Mouse (Mus musculus) naive thymus-derived CD4-positive, alpha-beta T cell, adult 2 months (primary cell): ENCODE data around the gene Sh3pxd2b.

ENCODE experiments used
- DNase-seq: peaks from one replicate; pipeline ENCODE4 v3.0.0-alpha.2; 2011; ENCODE audit warnings: low read depth

Sh3pxd2b gene

GRCm38 (mm10) chr11:32340476-32341473, 6.8 kb upstream of the Sh3pxd2b start:
- DNase-seq = peak; percentile 47

GRCm38 (mm10) chr11:32342770-32343191, 4.8 kb upstream of the Sh3pxd2b start:
- DNase-seq = peak; percentile 62

- DNase-seq = no peak
These were observed 4.3 kb upstream of the Sh3pxd2b start for GRCm38 (mm10) chr11:32343350-32343749.

GRCm38 (mm10) chr11:32345504-32346297, 1.9 kb upstream of the Sh3pxd2b start:
- DNase-seq = no peak

- no peak for DNase-seq
These were observed 385 bp upstream of the Sh3pxd2b start for GRCm38 (mm10) chr11:32347264-32347606.

GRCm38 (mm10) chr11:32348433-32349283, 1.0 kb downstream of the Sh3pxd2b start:
- no peak for DNase-seq

GRCm38 (mm10) chr11:32349284-32349953, 1.8 kb downstream of the Sh3pxd2b start:
- DNase-seq = no peak

GRCm38 (mm10) chr11:32352946-32353345, 5.3 kb downstream of the Sh3pxd2b start:
- no peak for DNase-seq

GRCm38 (mm10) chr11:32355377-32355776, 7.8 kb downstream of the Sh3pxd2b start:
- DNase-seq = no peak

GRCm38 (mm10) chr11:32357686-32358085, 10.1 kb downstream of the Sh3pxd2b start:
- DNase-seq = no peak

- DNase-seq = no peak
These were observed 10.8 kb downstream of the Sh3pxd2b start for GRCm38 (mm10) chr11:32358399-32358798.

GRCm38 (mm10) chr11:32359566-32359965, 11.9 kb downstream of the Sh3pxd2b start:
- DNase-seq = no peak

- no peak for DNase-seq
These were observed 14.2 kb downstream of the Sh3pxd2b start for GRCm38 (mm10) chr11:32361774-32362173.

- DNase-seq = no peak
These were observed 15.6 kb downstream of the Sh3pxd2b start for GRCm38 (mm10) chr11:32363188-32363587.

- no peak for DNase-seq
These were observed 16.1 kb downstream of the Sh3pxd2b start for GRCm38 (mm10) chr11:32363610-32364220.

GRCm38 (mm10) chr11:32364375-32364774, 16.8 kb downstream of the Sh3pxd2b start:
- no peak for DNase-seq

- no peak for DNase-seq
These were observed 17.9 kb downstream of the Sh3pxd2b start for GRCm38 (mm10) chr11:32365498-32365897.

GRCm38 (mm10) chr11:32367056-32367455, 19.4 kb downstream of the Sh3pxd2b start:
- DNase-seq = no peak

GRCm38 (mm10) chr11:32368986-32369385, 21.4 kb downstream of the Sh3pxd2b start:
- DNase-seq = no peak

GRCm38 (mm10) chr11:32370881-32371280, 23.3 kb downstream of the Sh3pxd2b start:
- no peak for DNase-seq
